Mouse (Mus musculus): ENCODE results near the gene Rtn4. TPM values are rescaled to one million over a fixed set of nuclear protein-coding genes. Genes with fewer than 3 reads are reported as not detected.
A peak's percentile ranks its signal among the peaks of the same experiment; 100 is the strongest.

The Rtn4 gene
- polyA plus RNA-seq, 1 experiment from 2014 or later = 93.2 TPM

GRCm38 (mm10) chr11:29758617-29759016, 65.9 kb downstream of the Rtn4 start:
- Histone ChIP-seq H3K4me2 (ENCODE audit: low read depth, low read length) (no peak overlapping the region), H3K27me3 (replicated peaks; ENCODE audit: control insufficient read depth, insufficient read depth, low read length) (no peaks in the 10 kb centered on the region), H3K9me3 (ENCODE audit: control insufficient read depth, low read length) (no peaks in the 10 kb centered on the region), H3K4me3 (ENCODE audit: low read depth, low read length) (no peak overlapping the region), H3K36me3 (ENCODE audit: control insufficient read depth, insufficient read depth, low read length) (no peaks in the 10 kb centered on the region), H3K4me1 (ENCODE audit: control insufficient read depth, insufficient read depth, low read length) (no peaks in the 10 kb centered on the region), H3K27ac (replicated peaks; ENCODE audit: low read depth, low read length) (no peak overlapping the region), H3K9ac (ENCODE audit: low read depth, low read length) (no peak overlapping the region)
- ATAC-seq (ENCODE audit: low read depth) (no peak), DNase-seq (ENCODE audit: low spot score) (no peak)
- WGBS = 92% methylated on average over 5 of the region's 5 CpGs

- Histone ChIP-seq H3K4me1 (ENCODE audit: control insufficient read depth, insufficient read depth, low read length) (no peaks in the 10 kb centered on the region), H3K27me3 (replicated peaks; ENCODE audit: control insufficient read depth, insufficient read depth, low read length) (no peaks in the 10 kb centered on the region), H3K9me3 (ENCODE audit: control insufficient read depth, low read length) (no peaks in the 10 kb centered on the region), H3K36me3 (ENCODE audit: control insufficient read depth, insufficient read depth, low read length) (no peaks in the 10 kb centered on the region), H3K4me3 (ENCODE audit: low read depth, low read length) (no peak overlapping the region), H3K9ac (ENCODE audit: low read depth, low read length) (no peak overlapping the region), H3K27ac (replicated peaks; ENCODE audit: low read depth, low read length) (no peak overlapping the region), H3K4me2 (ENCODE audit: low read depth, low read length) (no peak overlapping the region)
- ATAC-seq (ENCODE audit: low read depth) = no peak
- 93% methylated on average over 9 of the region's 9 CpGs for WGBS
- no peak for DNase-seq (ENCODE audit: low spot score)
Observed at GRCm38 (mm10) chr11:29761387-29761786, 68.6 kb downstream of the Rtn4 start.

- no peak for DNase-seq (ENCODE audit: low spot score)
- H3K27me3 ChIP-seq (replicated peaks; ENCODE audit: control insufficient read depth, insufficient read depth, low read length) = no peaks in the 10 kb centered on the region
- WGBS = 80% methylated on average over 1 of the region's 1 CpGs
- no peaks in the 10 kb centered on the region for H3K36me3 ChIP-seq (ENCODE audit: control insufficient read depth, insufficient read depth, low read length)
- no peaks in the 10 kb centered on the region for H3K4me1 ChIP-seq (ENCODE audit: control insufficient read depth, insufficient read depth, low read length)
- ATAC-seq (ENCODE audit: low read depth) = no peak
- no peaks in the 10 kb centered on the region for H3K9me3 ChIP-seq (ENCODE audit: control insufficient read depth, low read length)
- no peak overlapping the region for H3K4me3 ChIP-seq (ENCODE audit: low read depth, low read length)
- no peak overlapping the region for H3K4me2 ChIP-seq (ENCODE audit: low read depth, low read length)
- H3K27ac ChIP-seq (replicated peaks; ENCODE audit: low read depth, low read length) = no peak overlapping the region
- H3K9ac ChIP-seq (ENCODE audit: low read depth, low read length) = no peak overlapping the region
Observed at GRCm38 (mm10) chr11:29762768-29763167, 70.0 kb downstream of the Rtn4 start.

GRCm38 (mm10) chr11:29765063-29765462, 72.3 kb downstream of the Rtn4 start:
- DNase-seq (ENCODE audit: low spot score) (peak; percentile 19), ATAC-seq (ENCODE audit: low read depth) (no peak)
- Histone ChIP-seq H3K27me3 (replicated peaks; ENCODE audit: control insufficient read depth, insufficient read depth, low read length) (no peaks in the 10 kb centered on the region), H3K4me1 (ENCODE audit: control insufficient read depth, insufficient read depth, low read length) (no peaks in the 10 kb centered on the region), H3K27ac (replicated peaks; ENCODE audit: low read depth, low read length) (no peak overlapping the region), H3K36me3 (ENCODE audit: control insufficient read depth, insufficient read depth, low read length) (no peaks in the 10 kb centered on the region), H3K4me3 (ENCODE audit: low read depth, low read length) (no peak overlapping the region), H3K4me2 (ENCODE audit: low read depth, low read length) (no peak overlapping the region), H3K9ac (ENCODE audit: low read depth, low read length) (no peak overlapping the region), H3K9me3 (ENCODE audit: control insufficient read depth, low read length) (no peaks in the 10 kb centered on the region)
- WGBS = 57% methylated on average over 4 of the region's 4 CpGs

GRCm38 (mm10) chr11:29766313-29766982, 73.7 kb downstream of the Rtn4 start:
- ATAC-seq (ENCODE audit: low read depth) = no peak
- WGBS = 76% methylated on average over 11 of the region's 11 CpGs
- no peak overlapping the region for H3K4me3 ChIP-seq (ENCODE audit: low read depth, low read length)
- H3K27ac ChIP-seq (replicated peaks; ENCODE audit: low read depth, low read length) = no peak overlapping the region
- H3K27me3 ChIP-seq (replicated peaks; ENCODE audit: control insufficient read depth, insufficient read depth, low read length) = no peaks in the 10 kb centered on the region
- H3K36me3 ChIP-seq (ENCODE audit: control insufficient read depth, insufficient read depth, low read length) = no peaks in the 10 kb centered on the region
- H3K4me1 ChIP-seq (ENCODE audit: control insufficient read depth, insufficient read depth, low read length) = no peaks in the 10 kb centered on the region
- H3K4me2 ChIP-seq (ENCODE audit: low read depth, low read length) = no peak overlapping the region
- no peak overlapping the region for H3K9ac ChIP-seq (ENCODE audit: low read depth, low read length)
- DNase-seq (ENCODE audit: low spot score) = no peak
- H3K9me3 ChIP-seq (ENCODE audit: control insufficient read depth, low read length) = no peaks in the 10 kb centered on the region

GRCm38 (mm10) chr11:29768523-29768922, 75.8 kb downstream of the Rtn4 start:
- Histone ChIP-seq H3K4me2 (ENCODE audit: low read depth, low read length) (no peak overlapping the region), H3K9me3 (ENCODE audit: control insufficient read depth, low read length) (no peaks in the 10 kb centered on the region), H3K4me3 (ENCODE audit: low read depth, low read length) (no peak overlapping the region), H3K36me3 (ENCODE audit: control insufficient read depth, insufficient read depth, low read length) (no peaks in the 10 kb centered on the region), H3K27ac (replicated peaks; ENCODE audit: low read depth, low read length) (no peak overlapping the region), H3K9ac (ENCODE audit: low read depth, low read length) (no peak overlapping the region), H3K4me1 (ENCODE audit: control insufficient read depth, insufficient read depth, low read length) (no peaks in the 10 kb centered on the region), H3K27me3 (replicated peaks; ENCODE audit: control insufficient read depth, insufficient read depth, low read length) (no peaks in the 10 kb centered on the region)
- no peak for DNase-seq (ENCODE audit: low spot score)
- no peak for ATAC-seq (ENCODE audit: low read depth)

- DNase-seq (ENCODE audit: low spot score) (no peak), ATAC-seq (ENCODE audit: low read depth) (no peak)
- Histone ChIP-seq H3K36me3 (ENCODE audit: control insufficient read depth, insufficient read depth, low read length) (no peaks in the 10 kb centered on the region), H3K9ac (ENCODE audit: low read depth, low read length) (no peak overlapping the region), H3K4me1 (ENCODE audit: control insufficient read depth, insufficient read depth, low read length) (no peaks in the 10 kb centered on the region), H3K27me3 (replicated peaks; ENCODE audit: control insufficient read depth, insufficient read depth, low read length) (no peaks in the 10 kb centered on the region), H3K27ac (replicated peaks; ENCODE audit: low read depth, low read length) (no peak overlapping the region), H3K4me3 (ENCODE audit: low read depth, low read length) (no peak overlapping the region), H3K9me3 (ENCODE audit: control insufficient read depth, low read length) (no peaks in the 10 kb centered on the region), H3K4me2 (ENCODE audit: low read depth, low read length) (no peak overlapping the region)
- 70% methylated on average over 3 of the region's 3 CpGs for WGBS
Observed at GRCm38 (mm10) chr11:29770666-29771400, 78.1 kb downstream of the Rtn4 start.

- no peaks in the 10 kb centered on the region for H3K9me3 ChIP-seq (ENCODE audit: control insufficient read depth, low read length)
- H3K36me3 ChIP-seq (ENCODE audit: control insufficient read depth, insufficient read depth, low read length) = no peaks in the 10 kb centered on the region
- H3K4me2 ChIP-seq (ENCODE audit: low read depth, low read length) = no peak overlapping the region
- no peaks in the 10 kb centered on the region for H3K27me3 ChIP-seq (replicated peaks; ENCODE audit: control insufficient read depth, insufficient read depth, low read length)
- no peak for ATAC-seq (ENCODE audit: low read depth)
- 97% methylated on average over 1 of the region's 1 CpGs for WGBS
- H3K27ac ChIP-seq (replicated peaks; ENCODE audit: low read depth, low read length) = no peak overlapping the region
- no peaks in the 10 kb centered on the region for H3K4me1 ChIP-seq (ENCODE audit: control insufficient read depth, insufficient read depth, low read length)
- no peak overlapping the region for H3K9ac ChIP-seq (ENCODE audit: low read depth, low read length)
- H3K4me3 ChIP-seq (ENCODE audit: low read depth, low read length) = no peak overlapping the region
- no peak for DNase-seq (ENCODE audit: low spot score)
Observed at GRCm38 (mm10) chr11:29772279-29772678, 79.5 kb downstream of the Rtn4 start.

- peak; percentile 86 for DNase-seq (ENCODE audit: low spot score)
- no peaks in the 10 kb centered on the region for H3K9me3 ChIP-seq (ENCODE audit: control insufficient read depth, low read length)
- no peaks in the 10 kb centered on the region for H3K27me3 ChIP-seq (replicated peaks; ENCODE audit: control insufficient read depth, insufficient read depth, low read length)
- peak; percentile 87 for ATAC-seq (ENCODE audit: low read depth)
- no peaks in the 10 kb centered on the region for H3K36me3 ChIP-seq (ENCODE audit: control insufficient read depth, insufficient read depth, low read length)
- no peaks in the 10 kb centered on the region for H3K4me1 ChIP-seq (ENCODE audit: control insufficient read depth, insufficient read depth, low read length)
- 31% methylated on average over 2 of the region's 2 CpGs for WGBS
- no peak overlapping the region for H3K4me2 ChIP-seq (ENCODE audit: low read depth, low read length)
- H3K27ac ChIP-seq (replicated peaks; ENCODE audit: low read depth, low read length) = peak overlapping the region; percentile 13; the same call in 1 of the 2 replicates
- no peak overlapping the region for H3K4me3 ChIP-seq (ENCODE audit: low read depth, low read length)
- no peak overlapping the region for H3K9ac ChIP-seq (ENCODE audit: low read depth, low read length)
Observed at GRCm38 (mm10) chr11:29774296-29774695, 81.5 kb downstream of the Rtn4 start.
